Mouse (Mus musculus) CH12.LX (cell line): ENCODE data around the gene Gm17019. TPM values are rescaled to one million over a fixed set of nuclear protein-coding genes. Genes with fewer than 3 reads are reported as not detected.
"Not testable (repeated sequence)": the region's sequence is repeated elsewhere in the genome, so short reads cannot be mapped to it uniquely, and the experiment has no call there.

Source experiments
- DNase-seq: peaks from one replicate; pipeline ENCODE4 v3.0.0-alpha.2; 2013; ENCODE audit errors: extremely low read depth
- H3K27ac ChIP-seq: 2 replicates; pipeline ENCODE4 v1.5.1; 2012; ENCODE audit warnings: low read depth, mild to moderate bottlenecking, control low read depth, moderate library complexity; ENCODE audit not compliant: insufficient read depth
- H3K27me3 ChIP-seq: replicated peaks from 2 replicates; pipeline ENCODE3; 2012; ENCODE audit warnings: inconsistent platforms
- H3K36me3 ChIP-seq, 2 experiments: replicated peaks in 1 of 2; 2 replicates each; pipeline versions ENCODE3 to v1.6.1; 2012; ENCODE audit warnings: inconsistent platforms in 1 of 2, low read length in 1 of 2, mild to moderate bottlenecking in 1 of 2, mixed read lengths in 1 of 2, moderate library complexity in 1 of 2; ENCODE audit not compliant: control insufficient read depth in 1 of 2, insufficient read depth in 1 of 2
- H3K4me1 ChIP-seq, 2 experiments: 2 replicates each; pipeline ENCODE4 v1.6.1; 2012; ENCODE audit warnings: inconsistent platforms in 1 of 2, moderate library complexity in 1 of 2; ENCODE audit not compliant: insufficient read depth in 2 of 2, control insufficient read depth in 1 of 2
- H3K4me2 ChIP-seq: 2 replicates; pipeline ENCODE4 v1.6.1; 2012; ENCODE audit warnings: low read depth, mild to moderate bottlenecking, control low read depth; ENCODE audit not compliant: poor library complexity, insufficient read depth, severe bottlenecking
- H3K4me3 ChIP-seq, 3 experiments: fragments of 150-350 bp in 1 of 3; sonication (generic) in 1 of 3; replicated peaks in 1 of 3; 2 replicates each; pipeline versions ENCODE3 to v1.5.1; 2011 to 2012; ENCODE audit warnings: low read depth in 2 of 3, low read length in 2 of 3, mild to moderate bottlenecking in 2 of 3, moderate library complexity in 2 of 3, control low read depth in 1 of 3, improper control_type of control experiment in 1 of 3, inconsistent platforms in 1 of 3, mixed read lengths in 1 of 3; ENCODE audit not compliant: poor library complexity in 1 of 3
- H3K79me2 ChIP-seq: replicated peaks from 2 replicates; pipeline ENCODE4 v1.6.1; 2012; ENCODE audit warnings: mild to moderate bottlenecking, moderate library complexity; ENCODE audit not compliant: control insufficient read depth, poor library complexity, insufficient read depth, severe bottlenecking; ENCODE audit errors: extremely low read depth
- H3K9ac ChIP-seq: 2 replicates; pipeline ENCODE4 v1.6.1; 2012; ENCODE audit warnings: low read depth, mild to moderate bottlenecking, control low read depth, moderate library complexity; ENCODE audit not compliant: insufficient read depth
- H3K9me3 ChIP-seq: replicated peaks from 2 replicates; pipeline ENCODE3; 2012; ENCODE audit warnings: low read length, inconsistent platforms, mixed read lengths
- CTCF ChIP-seq, 2 experiments: IDR thresholded peaks in 1 of 2; conservative IDR thresholded peaks in 1 of 2; 2 replicates each; pipeline ENCODE4 v1.5.1; 2011 to 2012; ENCODE audit warnings: low read depth in 2 of 2, low read length in 2 of 2, improper control_type of control experiment in 1 of 2, inconsistent platforms in 1 of 2, mild to moderate bottlenecking in 1 of 2, moderate library complexity in 1 of 2
- dilution Hi-C: fragments of 300-500 bp; cut with MboI; formaldehyde crosslinking; loops from 2 replicates; pipeline ENCODE4 v1.14.3; 2020; ENCODE audit warnings: low sequenced_read_pairs; ENCODE audit not compliant: extremely low pct_unique_long_range_greater_than_20kb, extremely low pct_ligation_motif_present
- in situ Hi-C: fragments of 300-500 bp; cut with MboI; formaldehyde crosslinking; loops from 3 replicates; pipeline ENCODE4 v1.14.3; 2019; ENCODE audit warnings: low sequenced_read_pairs, low pct_ligation_motif_present, low pct_unique_long_range_greater_than_20kb, mixed read lengths
- polyA plus RNA-seq: library from polyadenylated mRNA; unstranded; fragments of >175 nt; gene quantifications from 2 replicates; pipeline ENCODE4 v1.2.1, GENCODE M21; 2012; ENCODE audit warnings: low read depth; ENCODE audit not compliant: insufficient read length
- total RNA-seq, 2 experiments: library from RNA; depleted of rRNA; stranded (reverse); fragments of 300-350 nt in 1 of 2; fragments of >200 nt in 1 of 2; gene quantifications; 2 replicates each; pipeline ENCODE4 v1.2.3; 2012 to 2014

Gm17019 gene
- total and polyA plus RNA-seq, 3 experiments, result not detected

DNA sequence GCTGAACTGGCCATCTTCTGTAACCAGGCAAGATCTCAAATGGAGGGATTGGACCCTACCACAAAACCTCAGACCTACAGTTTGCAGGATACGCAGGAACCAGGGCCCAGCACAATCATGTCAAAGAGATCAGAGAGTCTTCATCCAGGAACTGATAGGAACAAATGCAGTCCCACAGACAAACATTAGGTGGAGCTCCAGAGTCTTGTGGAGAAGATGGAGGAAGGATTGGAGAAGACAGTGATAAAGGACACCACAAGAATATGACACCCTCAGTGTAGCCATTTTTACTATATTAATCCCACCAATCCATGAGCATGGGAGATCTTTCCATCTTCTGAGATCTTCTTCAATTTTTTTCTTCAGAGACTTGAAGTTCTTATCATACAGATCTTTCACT lies 8.5 kb downstream of the Gm17019 start:
- H3K4me2 ChIP-seq, H3K27me3 ChIP-seq, in situ Hi-C loops, H3K4me1 ChIP-seq, H3K79me2 ChIP-seq, H3K9ac ChIP-seq, H3K36me3 ChIP-seq, H3K4me3 ChIP-seq, H3K9me3 ChIP-seq, H3K27ac ChIP-seq, dilution Hi-C loops, DNase-seq: not testable (repeated sequence)
- TF ChIP-seq CTCF (conservative IDR thresholded peaks at IDR 0.05 in 1 of 2, IDR thresholded peaks at IDR 0.05 in 1 of 2; ENCODE audit: low read depth in 2 of 2, low read length in 2 of 2), result peak in 1 of 2 experiments; percentile 14; a peak in 2 of 4 replicates

DNA sequence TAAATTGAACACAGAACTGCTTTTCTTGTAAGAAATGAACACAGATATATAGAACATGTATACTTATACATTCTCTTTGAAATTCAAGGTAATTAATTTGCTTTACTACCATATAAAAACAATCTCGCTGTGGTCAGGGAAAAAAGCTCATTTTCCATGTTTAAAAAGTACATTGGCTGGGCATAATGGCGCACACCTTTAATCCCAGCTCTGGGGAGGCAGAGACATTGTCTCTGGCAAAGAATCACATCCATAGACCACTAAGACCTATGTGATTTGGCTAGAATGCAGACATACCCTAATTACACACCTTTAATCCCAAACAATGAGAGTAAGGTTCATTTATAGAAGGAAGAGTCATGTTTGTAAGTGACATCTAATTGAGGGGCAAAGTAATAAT lies 12.7 kb downstream of the Gm17019 start:
- H3K4me2 ChIP-seq, in situ Hi-C loops, H3K4me1 ChIP-seq, DNase-seq, dilution Hi-C loops, H3K27ac ChIP-seq, H3K9me3 ChIP-seq, H3K27me3 ChIP-seq, H3K4me3 ChIP-seq, H3K79me2 ChIP-seq, H3K36me3 ChIP-seq, H3K9ac ChIP-seq: not testable (repeated sequence)

DNA sequence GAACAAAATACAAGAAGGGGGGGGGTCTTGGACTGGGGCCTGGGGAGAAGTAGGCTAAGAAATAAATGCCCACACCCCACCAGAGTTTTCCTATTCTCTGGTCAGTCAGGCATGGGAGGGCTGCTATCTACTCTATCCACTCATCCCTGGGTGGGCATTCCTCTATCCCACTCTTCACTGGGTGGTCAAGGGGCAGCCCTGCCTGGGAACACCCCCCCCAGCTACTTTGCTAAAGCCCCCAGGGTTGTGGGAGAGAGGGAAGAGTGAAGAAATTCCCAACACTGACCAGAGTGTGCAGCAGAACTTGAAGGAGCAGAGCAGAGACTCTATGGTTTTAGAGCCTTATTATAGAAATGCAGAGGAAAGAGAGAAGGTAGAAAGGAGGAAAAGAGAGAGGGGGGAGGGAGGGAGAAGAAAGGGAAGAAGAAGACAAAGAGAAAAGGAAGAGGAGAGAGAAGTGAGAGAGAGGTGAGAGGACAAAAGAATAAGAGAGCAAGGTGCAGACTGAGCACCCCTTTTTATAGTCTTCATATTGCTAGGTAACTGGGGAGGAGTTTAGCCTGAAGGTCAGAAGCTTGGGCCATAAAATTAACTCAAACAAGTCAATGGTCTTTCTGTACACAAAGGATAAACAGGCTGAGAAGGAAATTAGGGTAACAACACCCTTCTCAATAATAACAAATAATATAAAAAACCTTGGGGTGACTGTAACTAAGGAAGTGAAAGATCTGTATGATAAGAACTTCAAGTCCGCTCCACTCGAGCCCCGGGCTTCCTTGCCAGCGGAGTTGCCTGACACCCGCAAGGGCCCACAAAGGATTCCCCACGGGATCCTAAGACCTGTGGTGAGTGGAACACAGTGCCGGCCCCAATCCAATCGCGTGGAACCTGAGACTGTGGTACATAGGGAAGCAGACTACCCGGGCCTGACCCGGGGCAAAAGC lies 21.9 kb downstream of the Gm17019 start:
- H3K36me3 ChIP-seq, DNase-seq, H3K9ac ChIP-seq, H3K27me3 ChIP-seq, H3K4me3 ChIP-seq, H3K4me2 ChIP-seq, H3K27ac ChIP-seq, H3K79me2 ChIP-seq, in situ Hi-C loops, H3K9me3 ChIP-seq, H3K4me1 ChIP-seq, dilution Hi-C loops: not testable (repeated sequence)

DNA sequence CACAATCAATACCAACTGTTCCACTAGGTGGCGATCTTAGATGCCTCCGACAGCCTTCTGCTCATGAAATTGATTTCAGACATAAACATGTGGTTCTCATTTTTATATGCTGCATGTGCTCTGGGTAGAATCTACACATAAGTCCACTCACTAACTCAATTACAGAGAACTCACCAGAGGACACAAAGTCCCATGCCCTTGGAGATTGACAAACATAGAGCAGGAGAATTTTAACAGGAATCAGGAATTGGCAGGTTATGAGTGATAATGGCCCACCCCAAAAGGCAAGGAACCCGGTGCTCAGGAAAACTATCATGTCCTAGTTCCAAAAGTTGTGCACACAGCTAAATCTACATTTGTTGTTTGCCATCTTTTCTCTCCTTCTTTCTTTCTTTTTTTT lies 25.9 kb downstream of the Gm17019 start:
- H3K27ac ChIP-seq, H3K4me3 ChIP-seq, H3K4me1 ChIP-seq, H3K27me3 ChIP-seq, H3K79me2 ChIP-seq, in situ Hi-C loops, H3K9me3 ChIP-seq, DNase-seq, dilution Hi-C loops, H3K36me3 ChIP-seq, H3K4me2 ChIP-seq, H3K9ac ChIP-seq: not testable (repeated sequence)

DNA sequence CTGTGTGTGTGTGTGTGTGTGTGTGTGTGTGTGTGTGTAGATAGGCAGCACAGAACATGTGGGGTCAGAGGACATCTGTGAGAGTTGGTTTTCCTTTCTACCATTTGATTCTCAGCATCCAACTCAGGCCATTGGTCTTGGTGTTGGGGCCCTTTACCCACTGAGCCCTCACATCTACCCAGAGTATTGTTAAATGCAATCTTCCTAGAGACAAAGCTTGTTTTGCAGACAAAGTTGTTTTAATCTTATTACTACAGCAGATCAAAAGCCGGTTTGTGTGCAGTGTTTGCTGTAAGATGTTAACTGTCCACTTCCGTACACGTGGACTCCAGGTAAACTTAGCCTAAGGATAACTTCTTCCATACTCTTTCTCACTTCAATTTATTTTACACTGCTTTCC lies 26.5 kb downstream of the Gm17019 start:
- not testable (repeated sequence) for H3K27ac ChIP-seq

DNA sequence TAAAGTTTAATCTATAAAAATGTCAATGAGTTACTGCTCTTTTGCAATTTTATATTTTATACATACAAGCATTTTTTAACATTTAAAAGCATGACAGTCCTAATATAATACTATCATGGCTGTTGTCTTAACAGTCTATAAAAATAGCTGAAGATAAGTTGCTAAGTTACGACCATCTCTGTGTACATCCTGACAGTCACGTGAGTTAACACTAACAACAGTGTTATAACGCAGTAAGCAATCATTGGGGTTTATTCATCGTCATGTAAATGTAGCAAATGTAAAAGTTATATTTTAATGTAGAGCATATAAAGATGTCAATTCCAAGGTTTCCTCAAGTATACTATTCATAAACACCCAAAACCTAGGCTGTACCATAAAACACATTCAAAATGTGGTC lies 27.2 kb downstream of the Gm17019 start:
- H3K4me1 ChIP-seq, H3K27me3 ChIP-seq, dilution Hi-C loops, H3K4me2 ChIP-seq, in situ Hi-C loops, H3K9me3 ChIP-seq, H3K9ac ChIP-seq, H3K79me2 ChIP-seq, H3K4me3 ChIP-seq, H3K36me3 ChIP-seq, DNase-seq, H3K27ac ChIP-seq: not testable (repeated sequence)

More for the DNA sequence above, 26.5 kb downstream of the Gm17019 start:
- dilution Hi-C loops, H3K4me3 ChIP-seq, in situ Hi-C loops, H3K4me2 ChIP-seq, H3K9me3 ChIP-seq, DNase-seq, H3K9ac ChIP-seq, H3K4me1 ChIP-seq, H3K79me2 ChIP-seq, H3K27me3 ChIP-seq, H3K36me3 ChIP-seq: not testable (repeated sequence)
